Mouse (Mus musculus): ENCODE data around the gene Ascc3. TPM values are rescaled to one million over a fixed set of nuclear protein-coding genes. Genes with fewer than 3 reads are reported as not detected.

Ascc3 gene
- total RNA-seq, 2 experiments from 2014 or later, result 29.9 to 30.5 TPM

GRCm38 (mm10) chr10:50671517-50671916 lies 79.0 kb downstream of the Ascc3 start:
- Histone ChIP-seq H3K27ac (no peak overlapping the region), H3K4me3 (no peak overlapping the region)
- no peak for DNase-seq (ENCODE audit: extremely low spot score in 1 of 2, low spot score in 2 of 2)
- intact Hi-C loops (cut with DNase I), result no loop called here
- TF ChIP-seq CTCF (IDR thresholded peaks at IDR 0.05), result no peak

GRCm38 (mm10) chr10:50690324-50690723 lies 97.9 kb downstream of the Ascc3 start:
- H3K4me3 ChIP-seq, result no peak overlapping the region
- no peak for DNase-seq (ENCODE audit: extremely low spot score in 1 of 2, low spot score in 2 of 2)
- intact Hi-C loops (cut with DNase I), result no loop called here
- no peak overlapping the region for H3K27ac ChIP-seq
- TF ChIP-seq CTCF (IDR thresholded peaks at IDR 0.05), result no peak

GRCm38 (mm10) chr10:50698836-50699433 lies 106.5 kb downstream of the Ascc3 start:
- intact Hi-C loops (cut with DNase I), result no loop called here

GRCm38 (mm10) chr10:50701736-50702135 lies 109.3 kb downstream of the Ascc3 start:
- no peak overlapping the region for H3K27ac ChIP-seq
- TF ChIP-seq CTCF (IDR thresholded peaks at IDR 0.05), result no peak
- H3K4me3 ChIP-seq, result no peak overlapping the region
- DNase-seq (ENCODE audit: extremely low spot score in 1 of 2, low spot score in 2 of 2), result no peak
- intact Hi-C loops (cut with DNase I), result no loop called here

More at GRCm38 (mm10) chr10:50698836-50699433, 106.5 kb downstream of the Ascc3 start:
- Histone ChIP-seq H3K27ac (no peak overlapping the region), H3K4me3 (no peak overlapping the region)
- no peak for DNase-seq (ENCODE audit: extremely low spot score in 1 of 2, low spot score in 2 of 2)
- TF ChIP-seq CTCF (IDR thresholded peaks at IDR 0.05), result peak; percentile 74

- no peak overlapping the region for H3K27ac ChIP-seq
- DNase-seq (ENCODE audit: extremely low spot score in 1 of 2, low spot score in 2 of 2), result no peak
- TF ChIP-seq CTCF (IDR thresholded peaks at IDR 0.05), result no peak
- H3K4me3 ChIP-seq, result no peak overlapping the region
- intact Hi-C loops (cut with DNase I), result no loop called here
Measured at GRCm38 (mm10) chr10:50702361-50702760, 109.9 kb downstream of the Ascc3 start.

GRCm38 (mm10) chr10:50704202-50704601 lies 111.7 kb downstream of the Ascc3 start:
- peak; percentile 25 to 26 for DNase-seq (ENCODE audit: extremely low spot score in 1 of 2, low spot score in 2 of 2)
- H3K27ac ChIP-seq, result no peak overlapping the region
- no peak overlapping the region for H3K4me3 ChIP-seq
- intact Hi-C loops (cut with DNase I), result loop anchor here (2.0 kb wide), 2 partner anchors 587 to 701 kb away; no protein-coding TSS in a partner anchor
- TF ChIP-seq CTCF (IDR thresholded peaks at IDR 0.05), result peak; percentile 70

- Histone ChIP-seq H3K4me3 (no peak overlapping the region), H3K27ac (no peak overlapping the region)
- intact Hi-C loops (cut with DNase I), result loop anchor here (2.0 kb wide), 2 partner anchors 586 to 700 kb away; no protein-coding TSS in a partner anchor
- TF ChIP-seq CTCF (IDR thresholded peaks at IDR 0.05), result no peak
- no peak for DNase-seq (ENCODE audit: extremely low spot score in 1 of 2, low spot score in 2 of 2)
Measured at GRCm38 (mm10) chr10:50704898-50705297, 112.4 kb downstream of the Ascc3 start.

GRCm38 (mm10) chr10:50711286-50711685 lies 118.8 kb downstream of the Ascc3 start:
- no peak overlapping the region for H3K4me3 ChIP-seq
- DNase-seq (ENCODE audit: extremely low spot score in 1 of 2, low spot score in 2 of 2), result no peak
- no peak overlapping the region for H3K27ac ChIP-seq
- intact Hi-C loops (cut with DNase I), result no loop called here
- no peak for TF ChIP-seq CTCF (IDR thresholded peaks at IDR 0.05)

GRCm38 (mm10) chr10:50711765-50712164 lies 119.3 kb downstream of the Ascc3 start:
- intact Hi-C loops (cut with DNase I), result no loop called here
- TF ChIP-seq CTCF (IDR thresholded peaks at IDR 0.05), result no peak

GRCm38 (mm10) chr10:50733459-50733858 lies 141.0 kb downstream of the Ascc3 start:
- Histone ChIP-seq H3K27ac (no peak overlapping the region), H3K4me3 (no peak overlapping the region)
- TF ChIP-seq CTCF (IDR thresholded peaks at IDR 0.05), result no peak
- no peak for DNase-seq (ENCODE audit: extremely low spot score in 1 of 2, low spot score in 2 of 2)
- intact Hi-C loops (cut with DNase I), result no loop called here

More at GRCm38 (mm10) chr10:50711765-50712164, 119.3 kb downstream of the Ascc3 start:
- Histone ChIP-seq H3K4me3 (no peak overlapping the region), H3K27ac (no peak overlapping the region)
- DNase-seq (ENCODE audit: extremely low spot score in 1 of 2, low spot score in 2 of 2), result no peak

- H3K4me3 ChIP-seq, result no peak overlapping the region
- no peak overlapping the region for H3K27ac ChIP-seq
- intact Hi-C loops (cut with DNase I), result no loop called here
- DNase-seq (ENCODE audit: extremely low spot score in 1 of 2, low spot score in 2 of 2), result no peak
- no peak for TF ChIP-seq CTCF (IDR thresholded peaks at IDR 0.05)
Measured at GRCm38 (mm10) chr10:50762069-50762468, 169.6 kb downstream of the Ascc3 start.

- DNase-seq (ENCODE audit: extremely low spot score in 1 of 2, low spot score in 2 of 2), result no peak
- H3K4me3 ChIP-seq, result no peak overlapping the region
- no peak for TF ChIP-seq CTCF (IDR thresholded peaks at IDR 0.05)
- intact Hi-C loops (cut with DNase I), result no loop called here
- no peak overlapping the region for H3K27ac ChIP-seq
Measured at GRCm38 (mm10) chr10:50762984-50763383, 170.5 kb downstream of the Ascc3 start.

All from left cerebral cortex, adult 2 months (tissue).